Mouse (Mus musculus): ENCODE data around the gene Adamts13.

Adamts13 gene

DNA sequence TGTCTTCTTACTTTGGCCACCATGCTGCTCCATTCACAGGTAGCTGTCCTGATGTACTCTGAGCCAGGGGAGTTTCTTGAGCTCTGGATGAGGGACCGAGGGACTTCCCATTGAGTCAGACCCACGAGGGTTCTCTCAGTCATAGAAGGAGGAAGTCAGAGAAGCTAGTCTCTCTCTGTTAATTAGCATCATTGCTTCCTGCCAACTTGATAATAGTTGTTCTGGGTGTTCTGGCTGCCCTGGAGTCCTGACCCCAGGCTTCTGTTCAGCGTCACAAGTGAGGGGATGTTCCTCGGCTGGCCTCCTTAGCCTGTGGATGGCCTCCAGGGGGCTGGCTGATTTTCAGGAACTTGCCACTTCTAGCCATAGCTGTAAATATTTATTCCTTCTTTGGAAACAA lies 744 bp downstream of the Adamts13 start:
- no peak for DNase-seq

DNA sequence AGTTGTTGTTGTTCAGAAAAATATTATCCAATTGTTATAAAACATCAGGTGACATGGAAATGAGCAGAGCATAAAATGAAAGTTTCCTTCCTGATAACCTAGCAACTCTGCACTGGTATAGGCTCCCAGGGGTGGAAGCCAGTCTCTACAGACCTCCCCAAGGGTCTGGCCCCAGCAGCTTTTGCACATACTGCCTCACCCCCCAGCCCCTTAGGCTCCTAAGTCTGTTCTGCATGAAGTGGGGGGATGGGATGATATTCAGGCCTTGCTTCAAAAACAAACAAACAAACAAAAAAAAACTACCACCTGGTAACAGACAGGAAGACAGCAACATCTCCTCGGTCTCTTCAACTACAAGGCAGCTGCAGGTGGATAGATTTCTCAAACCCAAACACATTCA lies 7.1 kb downstream of the Adamts13 start:
- DNase-seq = peak in 1 of 2 experiments; percentile 46

DNA sequence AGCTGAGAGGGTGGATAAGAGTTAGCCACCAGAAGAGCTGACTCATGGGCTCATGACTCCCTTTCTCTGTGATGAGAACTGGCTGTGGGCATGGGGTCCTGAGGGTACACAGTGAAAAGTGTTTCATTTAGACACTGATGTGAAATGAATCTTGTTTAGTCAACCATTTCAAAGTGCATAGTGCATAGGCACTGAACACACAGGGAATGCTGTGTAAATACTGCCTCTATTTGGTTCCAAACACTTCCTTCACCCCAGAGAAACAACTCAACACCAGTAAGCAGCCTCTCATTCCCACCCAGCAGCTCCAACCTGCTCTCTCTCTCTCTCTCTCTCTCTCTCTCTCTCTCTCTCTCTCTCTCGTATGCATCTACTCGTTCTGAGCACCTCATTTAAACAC lies 11.0 kb downstream of the Adamts13 start:
- DNase-seq = no peak

DNA sequence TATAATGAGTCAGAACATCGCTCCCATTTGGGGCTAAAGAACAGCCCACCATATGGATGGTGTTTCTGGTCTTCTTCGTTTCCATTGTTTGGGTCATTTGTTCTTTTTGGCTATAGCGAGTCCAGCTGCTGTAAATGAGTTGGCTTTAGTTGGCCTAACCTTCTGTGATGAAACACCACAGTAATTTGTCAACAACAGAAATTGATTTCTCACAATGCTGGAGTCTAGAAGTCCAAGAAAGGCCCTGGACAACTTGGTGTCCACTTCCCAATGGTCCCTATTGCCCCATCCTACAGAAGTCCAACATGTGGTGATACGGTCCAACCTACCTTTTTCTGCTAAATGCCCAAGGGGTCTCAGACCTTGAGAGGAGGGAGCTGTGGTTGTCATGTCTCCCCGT lies 11.4 kb downstream of the Adamts13 start:
- DNase-seq = no peak

DNA sequence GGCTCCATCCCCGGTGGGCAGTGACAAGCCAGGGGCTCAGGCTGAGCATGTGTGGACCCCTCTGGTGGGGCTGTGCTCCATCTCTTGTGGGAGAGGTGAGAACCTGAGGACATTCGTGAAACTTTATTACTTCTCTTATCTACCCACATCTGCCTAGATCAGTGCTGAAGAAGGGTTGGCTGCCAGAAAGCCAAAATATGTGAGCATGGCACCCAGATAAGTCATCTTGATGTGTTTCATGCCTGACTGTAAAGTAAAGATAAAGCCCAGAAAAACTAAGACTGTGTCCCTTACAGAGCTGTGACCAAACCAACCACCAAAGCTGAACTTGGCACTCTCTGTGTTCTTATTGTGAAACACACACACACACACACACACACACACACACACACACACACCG lies 20.7 kb downstream of the Adamts13 start:
- no peak for DNase-seq

DNA sequence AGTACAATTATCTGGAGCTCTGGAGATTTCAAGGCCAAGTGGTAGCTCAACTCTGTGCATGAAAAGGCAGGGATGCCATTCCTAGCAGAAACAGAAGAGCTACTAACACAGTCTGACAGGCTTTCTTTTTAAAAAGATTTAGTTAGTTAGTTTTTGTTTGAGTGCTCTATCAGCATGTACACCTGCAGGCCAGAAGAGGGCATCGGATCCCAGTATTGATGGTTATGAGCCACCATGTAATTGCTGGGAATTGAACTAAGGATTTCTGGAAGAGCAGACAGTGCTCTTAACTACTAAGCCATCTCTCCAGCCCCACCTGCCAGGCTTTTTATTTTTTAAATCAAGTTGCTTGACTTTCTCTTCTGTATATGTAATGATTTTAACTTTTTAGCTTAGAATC lies 24.3 kb downstream of the Adamts13 start:
- DNase-seq = no peak

DNA sequence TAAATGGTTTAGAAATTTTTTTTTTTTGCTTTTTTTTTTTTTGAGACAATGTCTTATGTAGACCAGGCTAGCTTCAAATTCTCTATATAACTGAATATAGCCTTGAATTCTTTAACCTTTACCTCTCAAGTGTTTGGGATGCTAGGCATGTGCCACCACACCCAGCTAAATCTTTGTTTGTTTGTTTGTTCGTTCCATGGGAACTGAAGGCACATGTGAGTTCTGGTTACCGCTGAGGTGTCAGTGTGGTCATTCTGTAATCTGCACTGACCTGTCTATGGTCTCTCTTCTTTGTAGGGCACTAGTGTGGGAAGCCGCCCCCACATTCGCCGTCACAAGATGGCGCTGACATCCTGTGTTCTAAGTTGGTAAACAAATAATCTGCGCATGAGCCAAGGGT lies 24.8 kb downstream of the Adamts13 start:
- no peak for DNase-seq

GRCm38 (mm10) chr2:27006255-27006654 lies 33.0 kb downstream of the Adamts13 start:
- DNase-seq = no peak

DNA sequence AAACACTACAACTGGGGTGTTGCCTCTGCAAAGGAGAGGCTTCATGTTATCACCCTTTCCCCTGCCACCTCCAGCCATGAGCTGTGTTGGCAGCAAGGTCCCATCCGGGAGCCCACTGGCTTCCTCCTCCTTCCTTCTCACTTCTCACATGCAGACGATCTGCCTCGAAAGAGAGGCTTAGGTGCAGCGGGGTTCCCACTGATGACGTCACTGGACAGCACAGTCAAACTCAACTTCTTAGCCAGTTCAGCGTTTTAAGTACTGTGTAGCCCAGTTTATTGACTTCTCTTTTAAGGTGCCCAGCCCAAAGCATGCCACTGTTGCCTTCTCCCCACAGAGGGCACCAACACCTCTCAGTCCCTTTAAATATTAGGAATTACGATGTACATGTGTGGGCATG lies 34.5 kb downstream of the Adamts13 start:
- DNase-seq = no peak

DNA sequence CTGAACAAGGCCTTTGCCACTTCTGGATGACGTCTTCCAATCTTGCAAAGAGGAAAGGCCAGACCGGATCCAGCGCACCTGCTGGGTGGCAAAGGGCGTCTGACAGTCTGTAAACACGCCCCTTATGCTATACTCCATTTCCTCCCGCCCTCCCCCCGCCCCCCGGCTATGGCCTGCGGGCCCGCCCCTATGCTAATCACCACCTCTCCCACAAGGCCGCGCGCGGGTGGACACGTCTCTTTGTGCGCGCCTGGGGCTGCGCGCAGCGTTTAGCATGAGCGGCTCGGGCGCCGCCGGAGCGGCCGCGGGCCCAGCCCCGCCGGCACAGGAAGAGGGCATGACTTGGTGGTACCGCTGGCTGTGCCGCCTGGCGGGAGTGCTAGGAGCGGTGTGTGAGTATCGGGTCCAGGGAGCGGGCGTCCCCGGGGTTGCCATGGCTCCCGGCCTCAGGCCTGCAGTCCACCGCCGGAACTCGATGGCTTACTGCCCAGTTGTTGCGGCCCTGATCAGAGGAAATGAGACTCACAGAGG lies 36.6 kb downstream of the Adamts13 start, which contains the start of gene Cacfd1:
Gene Cacfd1 (plus strand): TSS at position 213 of the 531 bp plus-strand sequence.
- peak; percentile 89 to 94 for DNase-seq

- peak; percentile 60 to 64 for DNase-seq
These were observed 44.6 kb downstream of the Adamts13 start for GRCm38 (mm10) chr2:27017802-27018201.

DNA sequence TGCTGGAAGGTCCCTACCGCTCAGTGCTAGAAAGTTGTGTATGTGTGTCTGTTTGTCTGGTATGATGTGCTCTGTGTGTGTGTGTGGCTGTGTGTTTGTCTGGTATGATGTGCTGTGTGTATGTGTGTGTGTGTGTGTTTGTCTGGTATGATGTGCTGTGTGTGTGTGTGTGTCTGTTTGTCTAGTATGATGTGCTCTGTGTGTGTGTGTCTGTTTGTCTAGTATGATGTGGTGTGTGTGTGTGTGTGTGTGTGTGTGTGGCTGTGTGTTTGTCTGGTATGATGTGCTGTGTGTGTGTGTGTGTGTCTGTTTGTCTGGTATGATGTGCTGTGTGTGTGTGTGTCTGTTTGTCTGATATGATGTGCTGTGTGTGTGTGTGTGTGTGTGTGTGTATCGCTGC lies 46.3 kb downstream of the Adamts13 start:
- no peak for DNase-seq

- no peak for DNase-seq
These were observed 47.9 kb downstream of the Adamts13 start for GRCm38 (mm10) chr2:27021103-27021502.

DNA sequence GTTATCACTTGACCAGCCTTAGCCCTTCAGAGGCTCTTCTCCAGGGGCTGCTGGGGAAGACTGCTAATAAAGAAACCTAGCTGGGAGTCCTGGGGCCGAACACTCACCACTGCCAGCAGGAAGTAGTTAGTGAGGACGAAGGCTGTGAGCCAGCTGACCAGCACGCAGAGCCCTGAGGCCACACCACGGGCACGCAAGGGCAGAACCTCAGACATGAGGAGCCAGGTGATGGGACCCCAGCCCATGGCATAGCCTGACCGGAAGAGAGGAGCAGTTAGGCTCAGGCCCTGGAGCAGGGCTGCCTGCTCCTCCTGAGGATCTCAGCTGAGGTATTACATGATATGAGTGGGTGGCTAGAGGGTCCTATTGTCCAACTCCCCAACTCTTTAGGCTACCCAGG lies 49.4 kb downstream of the Adamts13 start:
- no peak for DNase-seq

DNA sequence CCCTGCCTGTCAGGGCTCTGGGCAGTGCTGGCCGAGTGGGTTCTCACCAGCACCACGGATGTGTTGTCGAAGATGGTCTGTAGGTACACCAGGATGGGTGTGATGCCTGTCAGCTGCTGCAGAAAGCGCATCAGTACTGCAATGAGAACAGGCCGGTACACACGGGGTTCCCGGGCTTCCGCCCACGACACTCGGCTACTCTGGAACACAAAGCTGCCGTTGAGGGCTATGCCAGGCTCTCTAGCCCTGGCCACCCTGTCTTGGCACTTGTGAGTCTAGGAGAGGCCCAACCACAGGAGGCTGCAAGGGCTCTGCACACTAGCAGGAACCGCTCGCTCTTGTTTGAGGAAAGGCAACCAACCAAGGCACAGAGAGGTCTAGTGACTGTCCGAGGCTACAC lies 50.9 kb downstream of the Adamts13 start:
- no peak for DNase-seq

- DNase-seq = no peak
These were observed 52.3 kb downstream of the Adamts13 start for GRCm38 (mm10) chr2:27025545-27025944.

- DNase-seq = no peak
These were observed 53.1 kb downstream of the Adamts13 start for GRCm38 (mm10) chr2:27026332-27026731.

GRCm38 (mm10) chr2:27026857-27027617 lies 53.8 kb downstream of the Adamts13 start:
- DNase-seq = no peak

- peak; percentile 81 to 87 for DNase-seq
These were observed 54.6 kb downstream of the Adamts13 start, which contains the start of gene Slc2a6 for GRCm38 (mm10) chr2:27027618-27028436. Slc2a6 (minus strand) TSS chr2:27027998.

GRCm38 (mm10) chr2:27028437-27029015 lies 55.3 kb downstream of the Adamts13 start:
- DNase-seq = no peak

GRCm38 (mm10) chr2:27032361-27032760 lies 59.1 kb downstream of the Adamts13 start:
- DNase-seq = no peak

DNA sequence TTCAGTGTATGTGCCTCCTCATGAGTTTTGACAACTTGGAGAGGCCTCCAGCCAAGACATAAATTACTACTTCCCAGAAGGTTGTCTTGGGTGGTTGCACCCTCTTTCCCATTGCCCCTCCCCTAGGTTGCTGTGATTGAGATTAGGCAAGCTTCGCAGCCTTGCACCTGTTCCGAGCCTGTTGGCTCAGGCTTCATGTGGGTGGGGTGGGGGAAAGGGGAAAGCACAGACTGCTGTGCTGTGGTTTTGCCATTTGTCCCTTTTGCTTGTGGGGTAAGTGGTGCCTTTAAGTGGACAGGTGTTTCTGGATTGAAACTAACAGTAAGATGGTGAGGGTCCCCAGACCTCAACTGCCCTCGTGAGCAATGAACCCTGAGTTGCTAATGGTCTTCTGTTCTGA lies 62.8 kb downstream of the Adamts13 start:
- no peak for DNase-seq

DNA sequence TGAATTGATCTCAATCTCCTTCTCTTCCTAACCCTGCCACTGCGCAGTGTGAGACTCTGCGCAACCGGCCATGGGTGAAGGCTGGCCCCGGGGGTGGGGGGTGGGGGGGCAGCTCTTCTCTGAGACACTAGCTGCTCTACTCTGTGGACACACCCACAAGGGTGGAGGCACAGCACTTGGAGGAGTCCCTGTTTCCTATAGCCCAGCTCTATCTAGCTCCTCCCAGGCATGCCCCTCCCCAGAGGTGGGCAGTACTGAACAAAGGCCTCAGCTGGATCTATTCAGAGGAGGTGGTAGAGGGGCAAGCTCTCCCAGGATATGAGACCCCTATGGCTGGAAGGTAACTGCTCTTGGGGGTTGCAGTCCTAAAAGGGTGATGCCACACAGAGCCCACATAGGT lies 63.8 kb downstream of the Adamts13 start:
- no peak for DNase-seq
